In genomic region chr1:126916369-126916768, GRCm38 (mm10) we compare ENCODE assay signal across 17 mouse cellular contexts.
DNase-seq lines count a peak whose midpoint lies in the region; ATAC-seq and TF ChIP-seq lines count a peak whose summit lies in the region.
"Had no signal": no experiment of that assay in that cellular context is flagged by ENCODE, and none has a peak within 500 bp of the region (broad histone marks: within the 10 kb centered on the region; RNA-seq: fewer than 3 reads in every experiment).

No protein-coding gene starts in this region.

- H3K9me3 ChIP-seq in neural tube, embryonic 11.5 days (ENCODE audit: control insufficient read depth, low read length), result no peaks in the 10 kb centered on the region
- H3K9me3 ChIP-seq in forebrain, embryonic 15.5 days, result no peaks in the 10 kb centered on the region
- no peaks in the 10 kb centered on the region for H3K9me3 ChIP-seq in hindbrain, postnatal 0 days (ENCODE audit: low read length)
- H3K9me3 ChIP-seq in limb, embryonic 10.5 days (replicated peaks), result no peaks in the 10 kb centered on the region
- H3K9me3 ChIP-seq: limb, embryonic 12.5 days had no signal

- H3K4me2 ChIP-seq in neural tube, embryonic 11.5 days (ENCODE audit: low read depth), result no peak overlapping the region
- H3K4me2 ChIP-seq in forebrain, embryonic 15.5 days (replicated peaks), result no peak overlapping the region
- H3K4me2 ChIP-seq in hindbrain, postnatal 0 days (ENCODE audit: low read depth, low read length), result no peak overlapping the region
- H3K4me2 ChIP-seq: limb, embryonic 12.5 days had no signal

- H3K27me3 ChIP-seq in neural tube, embryonic 11.5 days (ENCODE audit: control insufficient read depth, insufficient read depth, low read length), result no peaks in the 10 kb centered on the region
- no peaks in the 10 kb centered on the region for H3K27me3 ChIP-seq in forebrain, embryonic 15.5 days
- no peaks in the 10 kb centered on the region for H3K27me3 ChIP-seq in hindbrain, postnatal 0 days (ENCODE audit: insufficient read depth, low read length)
- H3K27me3 ChIP-seq in limb, embryonic 10.5 days (ENCODE audit: low read depth, poor library complexity, severe bottlenecking), result no peaks in the 10 kb centered on the region
- H3K27me3 ChIP-seq: limb, embryonic 12.5 days had no signal

- no peak for TF ChIP-seq CTCF in hindbrain, postnatal 0 days (IDR thresholded peaks at IDR 0.05; ENCODE audit: low read depth)

- DNase-seq in neural tube, embryonic 11.5 days (ENCODE audit: low spot score), result no peak
- DNase-seq in neural tube, embryonic 10.5 days (ENCODE audit: extremely low spot score, low spot score), result no peak
- DNase-seq in hindbrain, postnatal 0 days (ENCODE audit: low spot score), result no peak
- no peak for DNase-seq in limb, embryonic 10.5 days (ENCODE audit: low spot score)
- no peak for DNase-seq in cerebellum, adult 11-12 months
- DNase-seq in cerebellum, adult 8-10 months, result no peak
- no peak for DNase-seq in cerebellum, adult 18-20 months
- DNase-seq: adrenal gland, postnatal 10 days; kidney, adult 11 months; kidney, postnatal 36 days; layer of hippocampus, postnatal 36 days; lung, postnatal 36 days; thymus, postnatal 36 days had no signal

- no peak overlapping the region for H3K4me3 ChIP-seq in neural tube, embryonic 11.5 days (ENCODE audit: low read depth, low read length)
- no peak overlapping the region for H3K4me3 ChIP-seq in forebrain, embryonic 15.5 days
- H3K4me3 ChIP-seq in hindbrain, postnatal 0 days (ENCODE audit: low read length), result no peak overlapping the region
- no peak overlapping the region for H3K4me3 ChIP-seq in limb, embryonic 10.5 days
- H3K4me3 ChIP-seq: erythroblast, embryonic 14.5 days; limb, embryonic 12.5 days; myocyte had no signal

- H3K36me3 ChIP-seq in neural tube, embryonic 11.5 days (ENCODE audit: control insufficient read depth, insufficient read depth, low read length), result no peaks in the 10 kb centered on the region
- H3K36me3 ChIP-seq in forebrain, embryonic 15.5 days, result no peaks in the 10 kb centered on the region
- no peaks in the 10 kb centered on the region for H3K36me3 ChIP-seq in hindbrain, postnatal 0 days (ENCODE audit: insufficient read depth, low read length)
- H3K36me3 ChIP-seq in limb, embryonic 10.5 days, result no peaks in the 10 kb centered on the region
- H3K36me3 ChIP-seq: limb, embryonic 12.5 days had no signal

- peak; percentile 74 for ATAC-seq in neural tube, embryonic 11.5 days (ENCODE audit: insufficient read depth, low FRiP score, low TSS enrichment)
- ATAC-seq in forebrain, embryonic 15.5 days (replicated peaks), result peak; percentile 51
- peak; percentile 70 for ATAC-seq in hindbrain, postnatal 0 days

- H3K9ac ChIP-seq in neural tube, embryonic 11.5 days (ENCODE audit: low read length), result no peak overlapping the region
- H3K9ac ChIP-seq in forebrain, embryonic 15.5 days (replicated peaks), result no peak overlapping the region
- H3K9ac ChIP-seq in hindbrain, postnatal 0 days (replicated peaks; ENCODE audit: low read length), result no peak overlapping the region
- H3K9ac ChIP-seq: limb, embryonic 12.5 days had no signal

- H3K4me1 ChIP-seq in neural tube, embryonic 11.5 days (ENCODE audit: control insufficient read depth, insufficient read depth, low read length), result no peaks in the 10 kb centered on the region
- peaks cover 10% of the 10 kb centered on the region for H3K4me1 ChIP-seq in forebrain, embryonic 15.5 days
- 0 out of 2 replicates have a peak, but pooled peaks cover 12% of the 10 kb centered on the region for H3K4me1 ChIP-seq in hindbrain, postnatal 0 days (ENCODE audit: insufficient read depth, low read length)
- H3K4me1 ChIP-seq in limb, embryonic 10.5 days, result no peaks in the 10 kb centered on the region

- H3K27ac ChIP-seq in neural tube, embryonic 11.5 days (ENCODE audit: low read depth, low read length), result no peak overlapping the region
- H3K27ac ChIP-seq in forebrain, embryonic 15.5 days (replicated peaks), result no peak overlapping the region
- no peak overlapping the region for H3K27ac ChIP-seq in hindbrain, postnatal 0 days
- H3K27ac ChIP-seq in limb, embryonic 10.5 days, result no peak overlapping the region
- H3K27ac ChIP-seq: limb, embryonic 12.5 days had no signal

- WGBS in neural tube, embryonic 11.5 days, result 45% methylated on average over 6 of the region's 6 CpGs
- WGBS in forebrain, embryonic 15.5 days, result 13% methylated on average over 6 of the region's 6 CpGs
- 35% methylated on average over 6 of the region's 6 CpGs for WGBS in hindbrain, postnatal 0 days
- 77% methylated on average over 6 of the region's 6 CpGs for WGBS in limb, embryonic 10.5 days
